Mouse (Mus musculus): ENCODE results near the gene Irf2bpl. TPM values are rescaled to one million over a fixed set of nuclear protein-coding genes. Genes with fewer than 3 reads are reported as not detected.
A peak's percentile ranks its signal among the peaks of the same experiment; 100 is the strongest.

Irf2bpl gene
- polyA plus RNA-seq, 1 experiment from 2014 or later: 26.4 TPM

DNA sequence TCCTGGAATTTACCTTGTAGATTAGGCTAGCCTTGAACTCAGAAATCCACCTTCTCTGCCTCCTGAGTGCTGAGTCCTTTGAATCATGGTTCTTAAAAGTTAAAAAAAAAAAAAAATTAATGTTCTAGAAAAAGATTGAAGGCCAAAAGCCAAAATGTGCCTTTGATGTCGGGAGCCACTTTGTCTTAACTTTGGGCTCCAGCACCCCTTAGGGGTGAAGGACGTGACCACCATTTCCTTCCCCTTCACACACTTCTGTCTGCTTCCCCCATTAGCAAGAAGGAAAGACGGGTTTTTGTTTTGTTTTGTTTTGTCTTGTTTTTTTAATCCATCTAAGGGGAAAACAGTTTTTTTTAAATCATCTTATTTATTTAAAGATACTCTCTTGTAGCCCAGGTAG lies 48.7 kb downstream of the Irf2bpl start:
- H3K9me3 ChIP-seq (ENCODE audit: control insufficient read depth, low read length): no peaks in the 10 kb centered on the region
- WGBS: 98% methylated on average over 3 of the region's 3 CpGs
- DNase-seq (ENCODE audit: low spot score, missing footprints) (no peak), ATAC-seq (ENCODE audit: low FRiP score) (no peak)
- no peaks in the 10 kb centered on the region for H3K36me3 ChIP-seq (ENCODE audit: control insufficient read depth, insufficient read depth, low read length)
- H3K4me1 ChIP-seq (ENCODE audit: control insufficient read depth, insufficient read depth, low read length): peaks cover 20% of the 10 kb centered on the region
- H3K27me3 ChIP-seq (ENCODE audit: control insufficient read depth, insufficient read depth, low read length): no peaks in the 10 kb centered on the region; the same call in 1 of the 2 replicates
- no peak overlapping the region for H3K4me2 ChIP-seq
- H3K4me3 ChIP-seq (ENCODE audit: low read depth, low read length): no peak overlapping the region
- no peak overlapping the region for H3K9ac ChIP-seq (ENCODE audit: low read length)
- no peak overlapping the region for H3K27ac ChIP-seq (ENCODE audit: low read depth, low read length)

GRCm38 (mm10) chr12:86834416-86834772 lies 50.2 kb downstream of the Irf2bpl start:
- DNase-seq (ENCODE audit: low spot score, missing footprints): no peak
- no peak overlapping the region for H3K27ac ChIP-seq (ENCODE audit: low read depth, low read length)
- 76% methylated on average over 3 of the region's 3 CpGs for WGBS
- no peak overlapping the region for H3K4me2 ChIP-seq
- H3K27me3 ChIP-seq (ENCODE audit: control insufficient read depth, insufficient read depth, low read length): no peaks in the 10 kb centered on the region; the same call in 1 of the 2 replicates
- no peaks in the 10 kb centered on the region for H3K9me3 ChIP-seq (ENCODE audit: control insufficient read depth, low read length)
- H3K36me3 ChIP-seq (ENCODE audit: control insufficient read depth, insufficient read depth, low read length): no peaks in the 10 kb centered on the region
- H3K9ac ChIP-seq (ENCODE audit: low read length): no peak overlapping the region
- H3K4me1 ChIP-seq (ENCODE audit: control insufficient read depth, insufficient read depth, low read length): peaks cover 20% of the 10 kb centered on the region
- no peak for ATAC-seq (ENCODE audit: low FRiP score)
- no peak overlapping the region for H3K4me3 ChIP-seq (ENCODE audit: low read depth, low read length)

DNA sequence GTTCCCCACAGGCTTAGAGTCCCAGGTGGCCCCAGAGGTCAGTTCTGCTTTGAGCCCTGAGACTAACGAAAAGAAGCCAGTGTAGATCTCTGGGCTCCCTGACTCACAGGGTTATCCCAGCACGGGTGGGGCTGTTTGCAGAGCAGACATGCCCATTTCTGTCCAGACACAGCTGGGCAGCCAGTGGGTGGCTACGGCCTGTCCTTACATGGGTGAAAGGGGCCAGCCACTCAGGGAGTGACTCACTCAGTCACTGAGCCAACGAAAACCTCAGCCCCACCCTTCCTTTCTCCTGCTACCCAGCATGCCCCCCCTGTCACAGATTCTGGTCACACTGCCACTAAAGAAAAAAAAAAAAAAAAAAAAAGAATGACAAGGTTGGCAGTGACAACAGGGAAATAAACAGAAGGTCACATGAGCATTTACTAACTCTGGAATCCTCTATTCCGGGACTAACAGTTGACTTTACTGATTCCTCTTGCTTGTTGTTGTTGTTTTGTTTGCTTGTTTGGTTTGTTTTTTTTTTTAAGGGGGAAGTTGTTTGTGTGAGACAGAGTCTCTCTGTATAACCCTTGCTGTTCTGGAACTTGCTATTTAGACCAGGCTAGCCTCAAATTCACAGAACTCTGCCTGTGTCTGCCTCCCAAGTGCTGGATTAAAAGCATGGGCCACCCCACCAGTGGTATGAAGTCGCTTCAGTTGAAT lies 50.7 kb downstream of the Irf2bpl start:
- Histone ChIP-seq H3K27ac (ENCODE audit: low read depth, low read length) (no peak overlapping the region), H3K27me3 (ENCODE audit: control insufficient read depth, insufficient read depth, low read length) (no peaks in the 10 kb centered on the region; the same call in 1 of the 2 replicates), H3K4me3 (ENCODE audit: low read depth, low read length) (no peak overlapping the region), H3K4me2 (no peak overlapping the region), H3K4me1 (ENCODE audit: control insufficient read depth, insufficient read depth, low read length) (peaks cover 20% of the 10 kb centered on the region), H3K9me3 (ENCODE audit: control insufficient read depth, low read length) (no peaks in the 10 kb centered on the region), H3K9ac (ENCODE audit: low read length) (no peak overlapping the region; the same call in 1 of the 2 replicates), H3K36me3 (ENCODE audit: control insufficient read depth, insufficient read depth, low read length) (no peaks in the 10 kb centered on the region)
- DNase-seq (ENCODE audit: low spot score, missing footprints): no peak
- 0 out of 2 replicates have a peak, but pooled peaks have one; percentile 4 for ATAC-seq (ENCODE audit: low FRiP score)
- WGBS: 61% methylated on average over 6 of the region's 6 CpGs

GRCm38 (mm10) chr12:86832551-86833182 lies 51.9 kb downstream of the Irf2bpl start:
- Histone ChIP-seq H3K27me3 (ENCODE audit: control insufficient read depth, insufficient read depth, low read length) (no peaks in the 10 kb centered on the region; the same call in 1 of the 2 replicates), H3K9me3 (ENCODE audit: control insufficient read depth, low read length) (no peaks in the 10 kb centered on the region), H3K4me1 (ENCODE audit: control insufficient read depth, insufficient read depth, low read length) (peaks cover 20% of the 10 kb centered on the region), H3K36me3 (ENCODE audit: control insufficient read depth, insufficient read depth, low read length) (no peaks in the 10 kb centered on the region), H3K4me3 (ENCODE audit: low read depth, low read length) (no peak overlapping the region), H3K4me2 (peak overlapping the region; percentile 42; the same call in 1 of the 2 replicates), H3K9ac (ENCODE audit: low read length) (peak overlapping the region; percentile 56), H3K27ac (ENCODE audit: low read depth, low read length) (no peak overlapping the region)
- ATAC-seq (ENCODE audit: low FRiP score) (no peak), DNase-seq (ENCODE audit: low spot score, missing footprints) (peak; percentile 88)
- 73% methylated on average over 11 of the region's 11 CpGs for WGBS

DNA sequence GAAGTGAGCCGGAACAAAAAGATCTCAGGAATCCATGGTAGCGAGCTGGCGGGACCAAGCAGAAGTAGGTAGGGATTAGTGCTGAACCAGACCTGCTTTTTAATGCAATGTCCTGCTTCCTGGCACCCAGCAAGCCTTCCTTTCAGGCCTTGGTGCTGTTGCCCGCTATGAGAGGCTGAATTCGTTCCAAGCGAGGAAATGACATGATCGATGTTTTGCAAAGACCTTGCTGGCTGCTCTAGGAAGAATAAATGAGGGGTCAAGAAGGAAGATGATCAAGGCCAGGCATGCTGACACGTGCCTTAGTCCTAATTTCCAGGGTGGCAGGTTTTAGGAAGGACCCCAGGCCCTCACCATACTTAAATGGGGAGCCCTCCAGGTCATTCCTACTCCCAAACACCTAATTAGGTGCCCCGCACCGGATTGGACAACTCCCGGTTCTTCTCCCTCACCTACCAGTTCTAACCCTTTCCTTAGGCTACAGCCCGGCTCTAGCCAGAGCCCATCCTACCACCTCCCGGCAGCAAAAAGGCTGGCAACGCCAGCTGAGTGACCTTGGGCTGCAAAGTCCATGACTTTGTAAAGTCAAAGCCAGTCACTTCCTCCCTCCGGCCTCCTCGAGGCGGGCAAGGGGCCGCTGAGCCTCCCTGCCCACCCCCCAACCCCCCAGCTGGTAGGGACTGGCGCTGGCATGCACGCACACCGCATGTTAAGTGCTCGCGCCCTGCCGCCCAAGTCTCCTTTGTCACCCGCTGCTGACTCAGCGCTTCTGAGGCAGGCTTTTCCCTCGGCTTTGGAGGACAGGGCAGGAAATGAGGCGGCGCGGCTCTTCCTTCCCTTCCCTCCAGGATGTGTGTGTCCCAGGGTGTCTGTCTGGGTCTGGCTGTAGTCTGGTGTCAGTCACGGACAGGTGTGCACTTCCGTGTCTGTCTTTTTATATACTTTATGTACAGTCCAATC lies 52.7 kb downstream of the Irf2bpl start:
- WGBS: 30% methylated on average over 32 of the region's 32 CpGs
- H3K4me2 ChIP-seq: peak overlapping the region; percentile 42
- ATAC-seq (ENCODE audit: low FRiP score): peak; percentile 68
- peaks cover 27% of the 10 kb centered on the region for H3K4me1 ChIP-seq (ENCODE audit: control insufficient read depth, insufficient read depth, low read length)
- H3K27me3 ChIP-seq (ENCODE audit: control insufficient read depth, insufficient read depth, low read length): no peaks in the 10 kb centered on the region; the same call in 1 of the 2 replicates
- H3K4me3 ChIP-seq (ENCODE audit: low read depth, low read length): no peak overlapping the region
- H3K36me3 ChIP-seq (ENCODE audit: control insufficient read depth, insufficient read depth, low read length): no peaks in the 10 kb centered on the region
- peak; percentile 94 for DNase-seq (ENCODE audit: low spot score, missing footprints)
- peak overlapping the region; percentile 56 for H3K9ac ChIP-seq (ENCODE audit: low read length)
- H3K27ac ChIP-seq (ENCODE audit: low read depth, low read length): peak overlapping the region; percentile 41; the same call in 1 of the 2 replicates
- no peaks in the 10 kb centered on the region for H3K9me3 ChIP-seq (ENCODE audit: control insufficient read depth, low read length)

Other genes starting within 250 kb of the Irf2bpl start
- gene Vash1, start 206.1 kb downstream of the Irf2bpl start, polyA plus RNA-seq (2014; fragmentation: Nextera tagmentation; extraction: Ambion mirVana): 21.7 and 22.7 TPM in 2 replicates
- gene Angel1, start 158.3 kb downstream of the Irf2bpl start, polyA plus RNA-seq (2014; fragmentation: Nextera tagmentation; extraction: Ambion mirVana): 12.2 and 12.5 TPM in 2 replicates
- not detected in 2 replicates for gene Lrrc74a, start 150.4 kb downstream of the Irf2bpl start, polyA plus RNA-seq (2014; fragmentation: Nextera tagmentation; extraction: Ambion mirVana)
- gene Cipc, start 62.2 kb upstream of the Irf2bpl start, polyA plus RNA-seq (2014; fragmentation: Nextera tagmentation; extraction: Ambion mirVana): 37.9 and 38.4 TPM in 2 replicates
- gene Zdhhc22, start 105.6 kb upstream of the Irf2bpl start, polyA plus RNA-seq (2014; fragmentation: Nextera tagmentation; extraction: Ambion mirVana): 0.41 and 0.51 TPM in 2 replicates
- 0.64 and 0.77 TPM in 2 replicates for gene Tmem63c, start 136.5 kb upstream of the Irf2bpl start, polyA plus RNA-seq (2014; fragmentation: Nextera tagmentation; extraction: Ambion mirVana)
- gene Ngb, start 217.7 kb upstream of the Irf2bpl start, polyA plus RNA-seq (2014; fragmentation: Nextera tagmentation; extraction: Ambion mirVana): 0.33 and 0.36 TPM in 2 replicates

Data from midbrain, embryonic 11.5 days (tissue).